Mouse (Mus musculus) lung, postnatal 0 days (tissue): Measurements from ENCODE around the gene Il16.

Source experiments
- CTCF ChIP-seq: IDR thresholded peaks from 2 replicates; pipeline ENCODE4 v1.5.1; 2016; ENCODE audit warnings: antibody characterized with exemption, mild to moderate bottlenecking
- EP300 ChIP-seq: IDR thresholded peaks from 2 replicates; pipeline ENCODE4 v1.6.1; 2016; ENCODE audit warnings: antibody characterized with exemption, mild to moderate bottlenecking, control low read depth

DNA sequence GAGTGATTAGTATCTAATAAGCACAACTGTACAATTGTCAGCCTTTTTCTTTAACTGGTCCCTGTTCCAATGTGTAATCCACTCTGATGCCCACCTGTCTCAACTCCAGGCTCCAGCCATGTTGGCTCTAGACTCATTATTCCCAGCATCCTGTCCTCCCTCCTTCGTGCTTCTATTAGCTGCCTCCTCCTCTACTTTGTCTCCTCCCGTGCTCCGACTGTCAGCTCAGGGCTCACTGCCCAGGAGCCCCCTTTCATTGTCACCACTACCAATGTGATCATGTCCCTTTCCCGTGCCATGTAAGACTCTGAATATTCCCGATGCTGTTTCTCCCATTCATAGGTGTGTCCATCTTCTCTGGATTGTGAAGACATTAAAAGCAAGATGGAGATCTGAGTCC lies 16.8 kb upstream of the Il16 start:
- no peak for TF ChIP-seq CTCF
- TF ChIP-seq EP300: no peak
